In the genomic region with DNA sequence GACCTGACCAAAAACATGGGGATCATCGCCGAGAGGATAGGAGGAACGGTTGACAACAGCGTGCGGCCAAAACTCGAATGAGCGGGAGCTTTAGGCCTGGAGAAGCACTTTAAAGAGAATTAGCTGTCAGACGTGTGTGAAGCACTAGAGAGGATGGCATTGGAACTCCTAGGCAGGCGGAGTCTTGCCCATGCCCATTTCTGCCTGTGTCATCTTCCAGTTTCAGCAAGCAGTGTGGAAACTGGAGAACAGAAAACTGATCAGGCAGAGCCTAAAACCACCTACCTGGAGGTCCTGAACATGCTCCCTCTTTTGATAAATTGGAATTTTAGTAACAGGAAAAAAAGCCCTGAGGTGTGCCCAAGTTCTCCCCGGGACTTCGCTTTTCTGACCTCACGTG, we compare ENCODE assay signal across 21 mouse cellular contexts.
DNase-seq lines count a peak whose midpoint lies in the region; ATAC-seq lines count a peak whose summit lies in the region.
"Had no signal": no experiment of that assay in that cellular context is flagged by ENCODE, and none has a peak within 500 bp of the region (broad histone marks: within the 10 kb centered on the region; RNA-seq: fewer than 3 reads in every experiment).

No protein-coding gene starts in this region.

- no peak overlapping the region for H3K9ac ChIP-seq in intestine, embryonic 14.5 days (ENCODE audit: low read length)
- H3K9ac ChIP-seq in intestine, embryonic 15.5 days, result no peak overlapping the region

- no peak overlapping the region for H3K4me3 ChIP-seq in heart, embryonic 10.5 days
- H3K4me3 ChIP-seq in intestine, embryonic 14.5 days (ENCODE audit: low read depth, low read length), result no peak overlapping the region
- H3K4me3 ChIP-seq in intestine, embryonic 15.5 days (replicated peaks), result no peak overlapping the region

- H3K9me3 ChIP-seq in heart, embryonic 10.5 days, result no peaks in the 10 kb centered on the region
- no peaks in the 10 kb centered on the region for H3K9me3 ChIP-seq in intestine, embryonic 14.5 days (ENCODE audit: control insufficient read depth, low read length)
- no peaks in the 10 kb centered on the region for H3K9me3 ChIP-seq in intestine, embryonic 15.5 days

- 94% methylated on average over 12 of the region's 12 CpGs for WGBS in heart, embryonic 10.5 days
- 95% methylated on average over 12 of the region's 12 CpGs for WGBS in intestine, embryonic 14.5 days
- WGBS in intestine, embryonic 15.5 days, result 95% methylated on average over 12 of the region's 12 CpGs

- H3K4me2 ChIP-seq in intestine, embryonic 14.5 days (ENCODE audit: low read length), result no peak overlapping the region
- H3K4me2 ChIP-seq in intestine, embryonic 15.5 days (replicated peaks), result no peak overlapping the region

- H3K4me1 ChIP-seq in heart, embryonic 10.5 days, result peaks cover 13% of the 10 kb centered on the region
- no peaks in the 10 kb centered on the region for H3K4me1 ChIP-seq in intestine, embryonic 14.5 days (replicated peaks; ENCODE audit: control insufficient read depth, insufficient read depth, low read length)
- no peaks in the 10 kb centered on the region for H3K4me1 ChIP-seq in intestine, embryonic 15.5 days (replicated peaks)

- H3K36me3 ChIP-seq in heart, embryonic 10.5 days, result peaks cover 52% of the 10 kb centered on the region
- peaks cover 62% of the 10 kb centered on the region for H3K36me3 ChIP-seq in intestine, embryonic 14.5 days (ENCODE audit: control insufficient read depth, insufficient read depth, low read length)
- H3K36me3 ChIP-seq in intestine, embryonic 15.5 days, result peaks cover 27% of the 10 kb centered on the region
- H3K36me3 ChIP-seq: G1E had no signal

- peak; percentile 71 for DNase-seq in heart, adult 11 months
- DNase-seq in heart, postnatal 14 days, result no peak
- peak; percentile 54 for DNase-seq in heart, embryonic 10.5 days (ENCODE audit: low spot score)
- no peak for DNase-seq in heart, adult 9 months (ENCODE audit: low spot score in 2 of 2)
- peak; percentile 39 for DNase-seq in intestine, embryonic 14.5 days (ENCODE audit: low spot score)
- DNase-seq: adrenal gland, adult 2 months; adrenal gland, adult 8-10 months; adrenal gland, postnatal 10 days; adrenal gland, postnatal 14 days; adrenal gland, postnatal 25 days; adrenal gland, postnatal 36 days; B cell, adult 2 months; cerebellum, adult 11 months; cerebellum, adult 11-12 months; cerebellum, adult 18-20 months had no signal

- H3K27me3 ChIP-seq in heart, embryonic 10.5 days (ENCODE audit: insufficient read depth, poor library complexity, severe bottlenecking), result no peaks in the 10 kb centered on the region
- no peaks in the 10 kb centered on the region for H3K27me3 ChIP-seq in intestine, embryonic 14.5 days (replicated peaks; ENCODE audit: control insufficient read depth, insufficient read depth, low read length)
- H3K27me3 ChIP-seq in intestine, embryonic 15.5 days (replicated peaks), result no peaks in the 10 kb centered on the region
- H3K27me3 ChIP-seq: CH12.LX, Patski had no signal

- H3K27ac ChIP-seq in heart, embryonic 10.5 days, result no peak overlapping the region
- no peak overlapping the region for H3K27ac ChIP-seq in intestine, embryonic 14.5 days (ENCODE audit: low read depth)
- H3K27ac ChIP-seq in intestine, embryonic 15.5 days, result no peak overlapping the region

- ATAC-seq in intestine, embryonic 14.5 days (replicated peaks; ENCODE audit: low FRiP score, low TSS enrichment, low read depth), result no peak
- ATAC-seq in intestine, embryonic 15.5 days, result no peak
- ATAC-seq: activated CD4-positive, CD25-positive, alpha-beta regulatory T cell, adult 4 months; CD4-positive, CD25-positive, alpha-beta regulatory T cell, adult 4 months; Patski had no signal

- intact Hi-C loops in heart, postnatal 14 days (cut with DNase I), result no loop called here

Comparison
In these comparisons a context has a peak if more than half of its experiments do, and no peak if none do; other contexts are left out.
1. DNase-seq: peak in heart, adult 11 months (single experiment), heart, embryonic 10.5 days (single experiment) and intestine, embryonic 14.5 days (single experiment); none in heart, postnatal 14 days (0 of 2) and heart, adult 9 months (0 of 2).